Mouse (Mus musculus) limb, embryonic 13.5 days (tissue): Measurements from ENCODE around the gene Sdk2. TPM values are rescaled to one million over a fixed set of nuclear protein-coding genes. Genes with fewer than 3 reads are reported as not detected.

Source experiments
- ATAC-seq: fragments of 200-750 bp; cut with Nextera tagmentation; 2 replicates; pipeline ENCODE4 v1.8.0; 2017; ENCODE audit warnings: low read depth, moderate number of reproducible peaks, moderate TSS enrichment; ENCODE audit not compliant: low FRiP score
- H3K27ac ChIP-seq: fragments of 300-500 bp; sonication (generic); 2 replicates; pipeline ENCODE4 v1.5.1; 2015; ENCODE audit warnings: inconsistent platforms, mild to moderate bottlenecking, moderate library complexity
- H3K27me3 ChIP-seq: fragments of 300-500 bp; sonication (generic); 2 replicates; pipeline ENCODE4 v1.6.1; 2015; ENCODE audit warnings: mild to moderate bottlenecking, inconsistent platforms
- H3K36me3 ChIP-seq: fragments of 300-500 bp; sonication (generic); 2 replicates; pipeline ENCODE4 v1.6.1; 2015; ENCODE audit warnings: inconsistent platforms, mild to moderate bottlenecking, moderate library complexity
- H3K4me1 ChIP-seq: fragments of 300-500 bp; sonication (generic); 2 replicates; pipeline ENCODE4 v1.6.1; 2015; ENCODE audit warnings: inconsistent platforms
- H3K4me2 ChIP-seq: fragments of 300-500 bp; sonication (generic); replicated peaks from 2 replicates; pipeline ENCODE4 v1.6.1; 2015; ENCODE audit warnings: inconsistent platforms, mild to moderate bottlenecking, moderate library complexity
- H3K4me3 ChIP-seq: fragments of 300-500 bp; sonication (generic); 2 replicates; pipeline ENCODE4 v1.5.1; 2015; ENCODE audit warnings: moderate library complexity, mild to moderate bottlenecking, inconsistent platforms
- H3K9ac ChIP-seq: fragments of 300-500 bp; sonication (generic); 2 replicates; pipeline ENCODE4 v1.6.1; 2015; ENCODE audit warnings: mild to moderate bottlenecking, inconsistent platforms
- H3K9me3 ChIP-seq: fragments of 300-500 bp; sonication (generic); 2 replicates; pipeline ENCODE4 v1.6.1; 2016; ENCODE audit warnings: inconsistent platforms
- WGBS: fragments of 180-500 bp; shearing (Covaris S2); methylation state at CpG from one replicate; pipeline ENCODE4 v1.1.7; 2015; 5-methylcytosine and 5-hydroxymethylcytosine counted together
- polyA plus RNA-seq: library from polyadenylated mRNA; unstranded; fragments of >200 nt; fragmentation: Nextera tagmentation; extraction: Ambion mirVana; gene quantifications from 2 replicates; pipeline ENCODE4 v1.2.1, GENCODE M21; 2015

Gene Sdk2
- polyA plus RNA-seq, 1 experiment from 2014 or later, result 5.8 TPM

DNA sequence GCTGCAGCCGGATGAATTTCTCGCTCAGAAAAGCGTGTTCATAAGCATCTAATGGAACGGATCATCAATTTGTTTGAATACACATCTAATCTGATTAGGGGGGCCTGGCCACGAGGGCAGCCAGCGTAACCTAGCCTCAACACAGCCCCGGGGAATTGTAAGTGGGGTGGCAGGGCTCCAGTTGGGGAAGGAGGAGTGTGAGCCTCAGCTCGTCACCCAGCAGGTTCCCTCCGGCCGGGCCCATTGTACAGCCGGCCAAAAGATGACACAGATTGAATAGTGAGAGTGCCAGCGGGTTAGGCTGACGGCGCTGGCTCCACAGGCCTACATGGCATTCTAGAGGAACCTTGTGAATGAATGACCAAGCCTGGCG is 115.2 kb downstream of the Sdk2 start:
- H3K27ac ChIP-seq, result no peak overlapping the region
- 0 out of 2 replicates have a peak, but pooled peaks cover under 1% of the 10 kb centered on the region for H3K27me3 ChIP-seq
- no peak overlapping the region for H3K4me2 ChIP-seq
- peaks cover 13% of the 10 kb centered on the region for H3K4me1 ChIP-seq
- no peaks in the 10 kb centered on the region for H3K36me3 ChIP-seq
- 83% methylated on average over 15 of the region's 15 CpGs for WGBS
- H3K9me3 ChIP-seq, result no peaks in the 10 kb centered on the region
- H3K9ac ChIP-seq, result no peak overlapping the region
- H3K4me3 ChIP-seq, result no peak overlapping the region
- no peak for ATAC-seq

DNA sequence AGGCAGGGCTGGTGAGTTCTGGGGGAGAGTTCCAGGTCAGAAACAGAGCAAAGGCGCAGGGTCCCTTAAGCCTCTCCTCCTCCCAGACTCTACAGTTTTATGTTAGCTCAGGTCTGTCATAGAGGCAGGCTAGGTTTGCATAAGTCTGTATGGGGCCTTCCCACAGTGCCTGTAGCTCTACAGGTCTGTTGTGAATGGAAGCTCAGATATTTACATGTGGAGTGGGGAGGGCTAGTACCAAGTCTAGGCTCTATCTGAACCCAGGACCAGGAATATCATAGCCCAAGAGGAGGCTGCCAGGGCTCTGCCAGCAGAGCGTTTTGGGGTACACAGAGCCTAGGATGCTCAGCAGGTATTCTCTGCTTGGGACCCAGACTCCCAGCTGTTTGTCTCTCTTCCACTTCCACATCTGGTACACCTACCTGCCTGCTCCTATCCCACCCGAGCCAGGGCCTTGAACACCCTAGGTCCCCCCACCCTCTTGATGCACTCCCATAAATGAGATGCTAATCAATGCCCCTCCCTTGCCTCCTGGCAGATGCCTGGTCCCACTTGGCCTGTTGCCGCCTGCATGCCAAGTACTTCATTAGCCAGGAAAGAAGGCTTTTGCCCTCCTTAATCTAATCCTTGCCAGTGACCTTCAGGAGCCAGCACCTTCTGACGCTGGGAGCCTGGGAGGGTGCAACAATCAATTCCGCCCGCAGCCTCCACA is 115.8 kb downstream of the Sdk2 start:
- Histone ChIP-seq H3K4me1 (peaks cover 13% of the 10 kb centered on the region), H3K9me3 (no peaks in the 10 kb centered on the region), H3K9ac (no peak overlapping the region), H3K36me3 (no peaks in the 10 kb centered on the region), H3K4me3 (no peak overlapping the region), H3K27ac (no peak overlapping the region; the same call in 1 of the 2 replicates), H3K4me2 (no peak overlapping the region), H3K27me3 (0 out of 2 replicates have a peak, but pooled peaks cover 3% of the 10 kb centered on the region)
- 66% methylated on average over 7 of the region's 7 CpGs for WGBS
- no peak for ATAC-seq

GRCm38 (mm10) chr11:113948676-113949075 is 118.2 kb downstream of the Sdk2 start:
- WGBS, result 79% methylated on average over 8 of the region's 8 CpGs
- peaks cover 3% of the 10 kb centered on the region; the same call in 1 of the 2 replicates for H3K27me3 ChIP-seq
- no peak for ATAC-seq
- H3K27ac ChIP-seq, result no peak overlapping the region
- H3K4me2 ChIP-seq, result no peak overlapping the region
- no peak overlapping the region for H3K9ac ChIP-seq
- H3K36me3 ChIP-seq, result no peaks in the 10 kb centered on the region
- no peak overlapping the region for H3K4me3 ChIP-seq
- H3K4me1 ChIP-seq, result peaks cover 19% of the 10 kb centered on the region
- H3K9me3 ChIP-seq, result no peaks in the 10 kb centered on the region

- Histone ChIP-seq H3K27me3 (peaks cover 9% of the 10 kb centered on the region; the same call in 1 of the 2 replicates), H3K9me3 (no peaks in the 10 kb centered on the region), H3K9ac (no peak overlapping the region), H3K4me3 (no peak overlapping the region), H3K27ac (no peak overlapping the region), H3K36me3 (no peaks in the 10 kb centered on the region; the same call in 1 of the 2 replicates), H3K4me1 (0 out of 2 replicates have a peak, but pooled peaks cover 6% of the 10 kb centered on the region), H3K4me2 (no peak overlapping the region)
- 69% methylated on average over 9 of the region's 9 CpGs for WGBS
- ATAC-seq, result no peak
These were observed 124.6 kb downstream of the Sdk2 start for GRCm38 (mm10) chr11:113942101-113942735.

GRCm38 (mm10) chr11:113933678-113934077 is 133.2 kb downstream of the Sdk2 start:
- Histone ChIP-seq H3K9me3 (no peaks in the 10 kb centered on the region), H3K4me2 (no peak overlapping the region), H3K4me1 (peaks cover 54% of the 10 kb centered on the region), H3K27me3 (no peaks in the 10 kb centered on the region), H3K9ac (no peak overlapping the region), H3K27ac (no peak overlapping the region; the same call in 1 of the 2 replicates), H3K4me3 (no peak overlapping the region), H3K36me3 (no peaks in the 10 kb centered on the region)
- ATAC-seq, result no peak
- WGBS, result 29% methylated on average over 9 of the region's 9 CpGs

- Histone ChIP-seq H3K9me3 (no peaks in the 10 kb centered on the region), H3K27me3 (no peaks in the 10 kb centered on the region), H3K4me1 (peaks cover 61% of the 10 kb centered on the region), H3K4me3 (no peak overlapping the region), H3K36me3 (no peaks in the 10 kb centered on the region), H3K27ac (no peak overlapping the region), H3K4me2 (no peak overlapping the region), H3K9ac (no peak overlapping the region)
- no peak for ATAC-seq
- WGBS, result 61% methylated on average over 7 of the region's 7 CpGs
These were observed 133.9 kb downstream of the Sdk2 start for GRCm38 (mm10) chr11:113932909-113933308.

DNA sequence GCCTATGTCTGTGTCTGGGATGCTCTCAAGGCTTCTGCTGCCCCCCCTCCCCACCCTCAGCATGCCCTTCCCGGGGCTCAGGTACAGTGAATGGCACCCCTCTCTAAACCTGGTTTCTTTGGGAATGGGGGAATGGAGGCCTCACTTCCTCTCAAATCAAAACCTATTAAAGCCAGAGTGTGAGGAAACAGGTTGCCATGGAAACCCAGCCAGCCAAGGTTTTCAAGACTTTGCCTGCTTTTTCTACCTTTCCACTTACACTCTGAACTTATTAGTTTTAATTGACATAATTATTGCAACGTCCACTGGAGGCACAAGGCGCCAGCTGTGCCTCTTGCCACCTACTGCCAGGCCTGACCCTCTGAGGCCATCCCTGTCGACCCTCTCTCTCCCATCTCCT is 135.1 kb downstream of the Sdk2 start:
- H3K9me3 ChIP-seq, result no peaks in the 10 kb centered on the region
- H3K9ac ChIP-seq, result no peak overlapping the region
- H3K4me2 ChIP-seq, result no peak overlapping the region; the same call in 1 of the 2 replicates
- H3K27ac ChIP-seq, result peak overlapping the region; percentile 28; the same call in 1 of the 2 replicates
- no peak overlapping the region for H3K4me3 ChIP-seq
- H3K27me3 ChIP-seq, result no peaks in the 10 kb centered on the region
- ATAC-seq, result no peak
- WGBS, result 31% methylated on average over 4 of the region's 4 CpGs
- no peaks in the 10 kb centered on the region for H3K36me3 ChIP-seq
- H3K4me1 ChIP-seq, result peaks cover 64% of the 10 kb centered on the region

GRCm38 (mm10) chr11:113930112-113930511 is 136.7 kb downstream of the Sdk2 start:
- H3K4me3 ChIP-seq, result no peak overlapping the region
- H3K36me3 ChIP-seq, result no peaks in the 10 kb centered on the region
- H3K4me2 ChIP-seq, result no peak overlapping the region
- no peaks in the 10 kb centered on the region for H3K9me3 ChIP-seq
- ATAC-seq, result no peak
- H3K27ac ChIP-seq, result no peak overlapping the region
- no peaks in the 10 kb centered on the region for H3K27me3 ChIP-seq
- H3K9ac ChIP-seq, result no peak overlapping the region
- WGBS, result 85% methylated on average over 11 of the region's 11 CpGs
- H3K4me1 ChIP-seq, result peaks cover 58% of the 10 kb centered on the region

- no peak for ATAC-seq
- WGBS, result 52% methylated on average over 2 of the region's 2 CpGs
- Histone ChIP-seq H3K9ac (no peak overlapping the region), H3K36me3 (no peaks in the 10 kb centered on the region), H3K4me1 (peaks cover 45% of the 10 kb centered on the region), H3K4me3 (no peak overlapping the region), H3K9me3 (no peaks in the 10 kb centered on the region), H3K4me2 (no peak overlapping the region), H3K27me3 (no peaks in the 10 kb centered on the region), H3K27ac (no peak overlapping the region)
These were observed 138.0 kb downstream of the Sdk2 start for GRCm38 (mm10) chr11:113928831-113929230.

- ATAC-seq, result no peak
- H3K9ac ChIP-seq, result no peak overlapping the region
- no peak overlapping the region for H3K4me3 ChIP-seq
- peaks cover 40% of the 10 kb centered on the region for H3K4me1 ChIP-seq
- no peaks in the 10 kb centered on the region for H3K27me3 ChIP-seq
- H3K4me2 ChIP-seq, result no peak overlapping the region
- H3K27ac ChIP-seq, result no peak overlapping the region
- 72% methylated on average over 9 of the region's 9 CpGs for WGBS
- H3K36me3 ChIP-seq, result no peaks in the 10 kb centered on the region
- H3K9me3 ChIP-seq, result no peaks in the 10 kb centered on the region
These were observed 138.6 kb downstream of the Sdk2 start for GRCm38 (mm10) chr11:113928291-113928690.

- H3K27me3 ChIP-seq, result no peaks in the 10 kb centered on the region
- no peak overlapping the region for H3K9ac ChIP-seq
- H3K4me1 ChIP-seq, result peaks cover 37% of the 10 kb centered on the region
- H3K27ac ChIP-seq, result no peak overlapping the region
- no peak overlapping the region for H3K4me3 ChIP-seq
- 76% methylated on average over 3 of the region's 3 CpGs for WGBS
- no peaks in the 10 kb centered on the region for H3K36me3 ChIP-seq
- no peaks in the 10 kb centered on the region for H3K9me3 ChIP-seq
- ATAC-seq, result no peak
- H3K4me2 ChIP-seq, result no peak overlapping the region
These were observed 139.0 kb downstream of the Sdk2 start for GRCm38 (mm10) chr11:113927826-113928225.

DNA sequence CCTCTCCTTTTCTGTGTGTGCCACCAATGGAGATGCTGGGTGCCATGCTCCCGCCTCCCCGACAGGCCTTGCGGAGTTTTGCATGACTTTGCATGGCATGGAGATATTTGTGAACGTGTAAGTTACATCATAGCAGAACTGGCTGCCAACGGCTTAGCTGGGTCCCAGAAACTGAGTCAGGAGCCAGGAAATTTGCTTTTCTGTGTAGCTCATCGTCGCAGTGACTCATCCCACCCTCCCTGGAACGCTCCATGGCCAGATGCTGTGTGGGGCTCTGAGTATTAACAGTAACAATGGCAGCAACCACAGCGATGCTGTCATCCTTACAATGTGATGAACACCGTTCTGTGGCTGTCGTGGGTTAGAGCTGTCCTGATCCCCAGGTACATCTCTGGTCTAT is 139.6 kb downstream of the Sdk2 start:
- peak; percentile 24; the same call in 1 of the 2 replicates for ATAC-seq
- Histone ChIP-seq H3K4me2 (no peak overlapping the region), H3K27ac (no peak overlapping the region), H3K4me3 (no peak overlapping the region), H3K9ac (no peak overlapping the region), H3K9me3 (no peaks in the 10 kb centered on the region), H3K36me3 (no peaks in the 10 kb centered on the region), H3K27me3 (no peaks in the 10 kb centered on the region), H3K4me1 (peaks cover 34% of the 10 kb centered on the region)
- 86% methylated on average over 11 of the region's 11 CpGs for WGBS
